Mouse (Mus musculus) c-Kit-positive CD71-negative TER-119-negative erythroid progenitor cells, embryonic 14.5 days (primary cell): ENCODE results near the gene Kcnk5.
A peak's percentile ranks its signal among the peaks of the same experiment; 100 is the strongest.

Experiments
- DNase-seq: peaks from one replicate; pipeline ENCODE4 v3.0.0-alpha.2; 2013; ENCODE audit warnings: low read depth

Gene Kcnk5

GRCm38 (mm10) chr14:20165413-20165812, 16.2 kb downstream of the Kcnk5 start:
- DNase-seq = no peak

- no peak for DNase-seq
Observed at GRCm38 (mm10) chr14:20164438-20164837, 17.2 kb downstream of the Kcnk5 start.

GRCm38 (mm10) chr14:20162686-20163085, 18.9 kb downstream of the Kcnk5 start:
- no peak for DNase-seq

DNA sequence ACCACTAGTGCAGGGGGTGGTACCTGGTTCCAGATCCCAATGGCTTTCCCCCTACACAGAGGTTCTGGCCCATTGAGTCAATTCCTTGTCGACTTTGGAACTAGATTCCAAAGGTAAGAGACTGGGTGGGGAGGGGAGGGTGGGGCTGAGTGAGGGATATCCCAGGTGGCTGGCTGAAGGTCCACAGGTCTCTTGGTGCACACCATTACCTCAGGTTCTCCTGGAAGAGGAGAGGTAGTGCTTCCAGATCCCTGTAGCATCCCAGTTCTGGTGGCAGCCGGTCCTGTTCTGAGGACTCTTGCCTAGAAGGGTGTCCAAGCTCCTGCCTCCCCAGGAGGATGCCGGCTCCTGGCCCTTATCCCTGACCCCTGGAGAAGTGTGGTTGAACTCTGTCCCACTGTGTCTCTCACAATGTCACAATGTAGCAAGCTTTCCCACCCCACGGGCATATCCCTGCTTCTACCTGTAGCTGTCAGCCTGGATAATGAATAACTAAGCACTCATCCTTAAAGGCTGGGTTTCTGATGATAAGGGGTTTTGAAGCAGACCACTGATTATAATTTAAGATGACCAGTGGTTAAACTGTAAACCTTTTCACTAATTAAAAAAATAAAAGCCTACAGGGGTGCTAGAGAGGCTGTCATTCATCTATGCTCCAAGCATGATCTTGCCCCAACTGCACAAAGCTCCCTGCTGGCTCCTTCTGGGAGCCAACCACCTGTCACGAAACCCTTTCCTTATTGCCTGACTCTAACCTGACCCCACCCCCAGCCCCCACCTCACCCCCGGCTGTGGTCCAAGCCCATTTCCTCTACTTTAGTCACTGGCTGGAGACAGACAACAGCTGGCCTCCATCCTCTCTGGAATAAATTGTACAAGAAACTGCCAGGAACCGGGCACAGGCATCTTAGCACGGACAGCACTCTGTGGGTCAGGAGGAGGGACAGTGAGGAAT, 22.6 kb downstream of the Kcnk5 start:
- DNase-seq = no peak

DNA sequence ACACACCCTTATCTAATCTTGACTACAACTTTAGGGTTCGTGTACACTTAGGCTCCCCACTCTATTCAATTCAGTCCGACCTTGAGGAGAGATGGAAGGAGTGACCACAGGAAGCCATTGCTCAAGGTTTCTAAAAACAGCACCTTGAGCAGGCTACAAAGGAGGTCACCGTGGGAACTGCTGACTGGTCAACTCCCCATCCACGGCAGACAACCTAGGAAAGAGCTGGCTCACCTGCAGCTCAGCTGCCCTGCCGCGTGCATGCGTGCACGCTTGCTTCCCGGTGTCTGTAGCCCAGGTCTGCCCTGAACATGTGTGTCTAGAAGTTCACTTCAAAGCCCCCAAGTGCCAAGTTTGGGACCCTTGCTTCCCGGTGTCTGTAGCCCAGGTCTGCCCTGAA, 24.0 kb downstream of the Kcnk5 start:
- DNase-seq = no peak

DNA sequence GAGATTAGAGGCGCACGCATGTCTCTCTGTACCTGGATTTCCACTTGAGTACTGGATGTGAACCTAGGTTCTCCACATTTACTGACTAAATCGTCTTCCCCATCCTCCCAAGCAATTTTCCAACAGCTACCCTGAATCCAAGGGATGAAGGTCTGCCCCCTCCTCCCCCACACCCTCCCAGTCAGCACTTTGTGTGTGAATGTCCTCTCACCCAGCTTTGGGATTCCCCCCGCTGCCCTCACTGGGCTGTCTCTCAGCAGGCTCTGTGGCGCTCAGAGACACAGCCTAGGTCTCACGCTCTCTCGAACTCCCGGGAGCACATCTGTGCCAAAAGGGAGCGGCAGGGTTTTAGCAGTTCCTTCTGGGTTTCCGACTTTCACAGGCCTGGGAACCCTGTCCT, 25.9 kb downstream of the Kcnk5 start:
- DNase-seq = no peak

GRCm38 (mm10) chr14:20154937-20155336, 26.7 kb downstream of the Kcnk5 start:
- no peak for DNase-seq

GRCm38 (mm10) chr14:20154245-20154644, 27.4 kb downstream of the Kcnk5 start:
- no peak for DNase-seq

- DNase-seq = no peak
Observed at GRCm38 (mm10) chr14:20149127-20150080, 32.2 kb downstream of the Kcnk5 start.

DNA sequence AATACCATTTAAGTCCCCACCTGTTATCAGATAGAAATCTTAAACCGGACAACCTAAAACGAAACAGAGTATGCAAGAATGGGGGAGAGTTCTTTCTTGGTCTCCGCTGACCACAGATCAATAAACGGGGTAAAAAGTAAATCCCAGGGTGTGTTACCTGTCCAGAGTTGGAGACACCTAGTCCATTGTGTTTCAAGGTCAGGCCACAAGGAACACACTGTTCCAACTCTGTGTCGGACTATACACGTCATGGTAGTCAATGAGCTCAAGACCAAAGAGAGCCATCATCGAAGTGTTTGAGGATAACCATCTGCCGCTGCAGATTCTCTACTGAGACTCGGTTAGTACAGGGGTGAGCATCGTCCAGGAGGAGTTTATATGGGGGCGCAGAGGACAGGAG, 33.1 kb downstream of the Kcnk5 start:
- no peak for DNase-seq

- DNase-seq = no peak
Observed at GRCm38 (mm10) chr14:20147854-20148253, 33.8 kb downstream of the Kcnk5 start.

DNA sequence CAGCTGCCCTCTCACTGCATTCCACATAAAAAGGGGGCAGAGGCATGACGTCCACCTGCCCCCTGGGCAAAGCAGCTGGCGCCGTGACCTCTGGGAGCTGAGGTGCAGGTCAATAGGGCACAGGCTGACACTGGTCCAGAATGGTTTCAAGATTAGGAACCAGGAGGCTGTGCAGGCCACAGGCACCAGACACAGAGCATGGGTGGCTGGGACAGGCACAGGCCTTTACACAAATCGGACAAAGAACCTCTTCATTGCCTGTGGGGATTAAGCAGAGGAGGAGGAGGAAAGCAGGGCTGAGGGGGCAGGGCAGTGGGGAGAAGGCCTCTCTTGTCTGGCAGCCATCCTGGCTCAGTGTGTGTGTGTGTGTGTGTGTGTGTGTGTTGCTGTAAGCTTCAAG, 37.5 kb downstream of the Kcnk5 start:
- DNase-seq = no peak

- no peak for DNase-seq
Observed at GRCm38 (mm10) chr14:20138484-20139355, 42.9 kb downstream of the Kcnk5 start, which contains the start of gene Saysd1. Saysd1 (minus strand) TSS chr14:20138534.

GRCm38 (mm10) chr14:20134965-20135671, 46.5 kb downstream of the Kcnk5 start:
- DNase-seq = no peak

DNA sequence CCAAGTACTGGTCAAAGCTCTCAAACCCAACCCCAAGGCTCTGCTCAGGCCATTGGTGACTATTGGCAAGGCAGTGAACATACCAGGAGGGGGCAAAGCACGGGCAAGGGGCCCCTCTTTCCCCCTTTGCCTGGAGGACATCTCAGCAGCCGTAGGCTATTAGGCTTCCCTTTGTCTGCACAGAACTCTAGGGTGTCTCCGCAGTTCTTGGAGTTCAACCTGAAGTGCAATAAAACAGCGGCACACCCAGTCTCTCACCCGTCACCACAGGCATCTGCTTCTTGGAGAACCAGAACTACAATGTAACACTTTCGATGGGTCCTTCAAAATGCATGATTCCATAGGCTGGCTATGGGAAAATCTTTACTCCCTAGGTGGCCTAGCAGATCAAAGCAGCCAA, 53.4 kb downstream of the Kcnk5 start:
- no peak for DNase-seq

GRCm38 (mm10) chr14:20127406-20128087, 54.1 kb downstream of the Kcnk5 start:
- no peak for DNase-seq

DNA sequence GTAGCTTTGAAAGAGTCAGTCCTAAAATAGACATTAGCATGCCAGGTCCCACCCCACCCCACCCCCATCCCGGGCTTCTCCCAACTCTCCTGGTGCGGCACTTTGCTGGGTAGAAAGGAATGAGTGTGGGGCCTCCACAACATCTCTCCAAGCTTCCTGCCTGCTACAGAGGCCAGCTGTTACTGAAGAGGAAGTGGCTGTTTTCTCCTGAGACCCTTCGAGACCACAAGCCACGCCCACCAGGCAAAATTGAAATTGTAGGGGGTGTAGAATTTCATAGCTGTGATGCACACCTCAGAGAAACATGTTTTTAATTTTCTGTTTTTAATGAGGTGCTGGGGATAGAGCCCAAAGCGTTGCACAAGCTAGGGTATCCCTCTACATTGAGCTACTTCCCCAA, 60.7 kb downstream of the Kcnk5 start:
- peak; percentile 33 for DNase-seq

GRCm38 (mm10) chr14:20120012-20120411, 61.6 kb downstream of the Kcnk5 start:
- no peak for DNase-seq

GRCm38 (mm10) chr14:20116149-20116605, 65.4 kb downstream of the Kcnk5 start:
- no peak for DNase-seq

GRCm38 (mm10) chr14:20114951-20115350, 66.7 kb downstream of the Kcnk5 start:
- DNase-seq = no peak
